Mouse (Mus musculus): ENCODE data around the gene Syne1.

DNA sequence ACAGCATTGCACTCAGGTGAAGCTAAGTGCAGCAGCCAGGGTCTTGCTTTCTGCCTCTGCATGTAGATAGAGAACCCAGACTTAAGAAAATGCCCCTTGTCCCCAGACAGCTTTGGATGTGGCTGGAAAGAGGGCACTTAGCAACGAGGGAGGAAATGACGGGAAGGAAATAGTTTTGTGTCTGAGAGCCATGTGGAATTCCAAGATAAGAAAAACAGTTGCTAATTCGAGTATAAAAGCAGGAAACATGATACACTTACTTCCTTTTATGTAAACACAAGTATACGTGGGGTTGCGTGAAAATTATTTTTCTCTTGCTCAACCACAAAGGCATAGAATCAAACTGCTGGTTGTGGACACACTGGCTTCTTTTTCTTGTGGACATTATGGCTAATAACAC, 42.2 kb upstream of the Syne1 start, which contains the start of gene Myct1:
- no peak for TF ChIP-seq POLR2A (IDR thresholded peaks at IDR 0.05; ENCODE audit: insufficient read length, low read depth)
- no peak for TF ChIP-seq USF1 (IDR thresholded peaks at IDR 0.05; ENCODE audit: low read depth)
- no peak for TF ChIP-seq E2F4 (IDR thresholded peaks at IDR 0.05; ENCODE audit: insufficient read depth)
- TF ChIP-seq CEBPB (IDR thresholded peaks at IDR 0.05; ENCODE audit: insufficient read depth, poor library complexity, severe bottlenecking), result no peak
- TF ChIP-seq MAX (IDR thresholded peaks at IDR 0.05; ENCODE audit: low read depth), result no peak
- TF ChIP-seq POLR2AphosphoS2 (IDR thresholded peaks at IDR 0.05; ENCODE audit: insufficient read length, low read depth), result no peak
- TF ChIP-seq TCF12 (IDR thresholded peaks at IDR 0.05; ENCODE audit: insufficient read depth, poor library complexity, severe bottlenecking), result no peak
- no peak for TF ChIP-seq MYOD1 (IDR thresholded peaks at IDR 0.05; ENCODE audit: control insufficient read depth in 1 of 3, insufficient read length in 2 of 3, low read depth in 2 of 3)
- no peak for TF ChIP-seq REST (IDR thresholded peaks at IDR 0.05; ENCODE audit: insufficient read depth, insufficient read length)
- TF ChIP-seq MYOG (IDR thresholded peaks at IDR 0.05; ENCODE audit: control insufficient read depth in 1 of 3, insufficient read depth in 1 of 3, insufficient read length in 2 of 3, low read depth in 2 of 3), result no peak

Measured in myocyte (in vitro differentiated cells).